Mouse (Mus musculus) cerebellum, adult 2 months (tissue): ENCODE results near the gene Mrpl43. TPM values are rescaled to one million over a fixed set of nuclear protein-coding genes. Genes with fewer than 3 reads are reported as not detected.

Source experiments
- DNase-seq, 2 experiments: peaks; one replicate each; pipeline ENCODE4 v3.0.0; 2021
- H3K27ac ChIP-seq: fragments of 200-500 bp; 2 replicates; pipeline ENCODE4 v1.5.1; 2012; ENCODE audit warnings: low read length, control low read depth, inconsistent platforms; ENCODE audit not compliant: insufficient read depth
- H3K27me3 ChIP-seq: fragments of 200-500 bp; 2 replicates; pipeline ENCODE4 v1.6.1; 2012; ENCODE audit warnings: inconsistent platforms, mild to moderate bottlenecking, low read length, moderate library complexity; ENCODE audit not compliant: control insufficient read depth, insufficient read depth
- H3K4me1 ChIP-seq: fragments of 200-500 bp; 2 replicates; pipeline ENCODE4 v1.6.1; 2011; ENCODE audit warnings: low read length; ENCODE audit not compliant: control insufficient read depth, insufficient read depth
- H3K4me3 ChIP-seq: fragments of 200-500 bp; replicated peaks from 2 replicates; pipeline ENCODE3; 2011; ENCODE audit warnings: mild to moderate bottlenecking, low read depth, low read length, control low read depth; ENCODE audit not compliant: insufficient read depth
- CTCF ChIP-seq: fragments of 200-500 bp; IDR thresholded peaks from 2 replicates; pipeline ENCODE4 v1.5.1; 2011; ENCODE audit warnings: low read depth, mild to moderate bottlenecking, control low read depth, low read length, moderate library complexity, borderline replicate concordance; ENCODE audit not compliant: insufficient read depth
- POLR2A ChIP-seq: fragments of 200-500 bp; IDR thresholded peaks from 2 replicates; pipeline ENCODE4 v1.6.1; 2011; ENCODE audit warnings: low read length, control low read depth, borderline replicate concordance; ENCODE audit not compliant: insufficient read depth
- WGBS: fragments of 180-500 bp; shearing (Covaris S2); methylation state at CpG from one replicate; pipeline ENCODE4 v1.1.7; 2018; 5-methylcytosine and 5-hydroxymethylcytosine counted together
- polyA plus RNA-seq: library from polyadenylated mRNA; depleted of rRNA; stranded (reverse); fragments of >200 nt; gene quantifications from 2 replicates; pipeline ENCODE4 v1.2.3, GENCODE M21; 2012

The Mrpl43 gene
- polyA plus RNA-seq, 1 experiment, result 88.3 TPM

- TF ChIP-seq CTCF (no peak), POLR2A (no peak)
- H3K4me3 ChIP-seq, result no peak overlapping the region
- H3K4me1 ChIP-seq, result peaks cover 3% of the 10 kb centered on the region; the same call in 1 of the 2 replicates
- DNase-seq, result no peak
- 70% methylated on average over 5 of the region's 5 CpGs for WGBS
- no peak overlapping the region for H3K27ac ChIP-seq
- H3K27me3 ChIP-seq, result no peaks in the 10 kb centered on the region
These were observed 20.9 kb downstream of the Mrpl43 start for GRCm38 (mm10) chr19:44985159-44985988.

GRCm38 (mm10) chr19:44984420-44984819, 21.8 kb downstream of the Mrpl43 start:
- H3K4me3 ChIP-seq, result no peak overlapping the region
- no peaks in the 10 kb centered on the region for H3K27me3 ChIP-seq
- 90% methylated on average over 4 of the region's 4 CpGs for whole genome bisulfite sequencing
- H3K4me1 ChIP-seq, result no peaks in the 10 kb centered on the region
- H3K27ac ChIP-seq, result no peak overlapping the region
- no peak for TF ChIP-seq POLR2A
- TF ChIP-seq CTCF, result no peak
- no peak for DNase-seq

GRCm38 (mm10) chr19:44983366-44983765, 22.9 kb downstream of the Mrpl43 start:
- Histone ChIP-seq H3K4me3 (no peak overlapping the region), H3K27ac (no peak overlapping the region), H3K4me1 (no peaks in the 10 kb centered on the region), H3K27me3 (no peaks in the 10 kb centered on the region)
- WGBS, result 86% methylated on average over 6 of the region's 6 CpGs
- TF ChIP-seq CTCF, result no peak
- no peak for TF ChIP-seq POLR2A
- DNase-seq, result no peak

GRCm38 (mm10) chr19:44982477-44983115, 23.6 kb downstream of the Mrpl43 start:
- no peaks in the 10 kb centered on the region for H3K4me1 ChIP-seq
- TF ChIP-seq POLR2A (no peak), CTCF (no peak)
- H3K27ac ChIP-seq, result no peak overlapping the region
- no peak for DNase-seq
- H3K4me3 ChIP-seq, result no peak overlapping the region
- 71% methylated on average over 7 of the region's 7 CpGs for WGBS
- H3K27me3 ChIP-seq, result no peaks in the 10 kb centered on the region

- WGBS, result 80% methylated on average over 2 of the region's 2 CpGs
- DNase-seq, result no peak
- Histone ChIP-seq H3K27me3 (no peaks in the 10 kb centered on the region), H3K27ac (no peak overlapping the region), H3K4me3 (no peak overlapping the region), H3K4me1 (no peaks in the 10 kb centered on the region)
- TF ChIP-seq POLR2A (no peak), CTCF (no peak)
These were observed 25.5 kb downstream of the Mrpl43 start for GRCm38 (mm10) chr19:44980787-44981186.

GRCm38 (mm10) chr19:44977148-44977547, 29.1 kb downstream of the Mrpl43 start:
- no peaks in the 10 kb centered on the region for H3K4me1 ChIP-seq
- no peak overlapping the region for H3K27ac ChIP-seq
- no peaks in the 10 kb centered on the region for H3K27me3 ChIP-seq
- no peak for DNase-seq
- H3K4me3 ChIP-seq, result no peak overlapping the region
- TF ChIP-seq POLR2A (no peak), CTCF (no peak)
- WGBS, result 85% methylated on average over 6 of the region's 6 CpGs

GRCm38 (mm10) chr19:44976636-44977035, 29.6 kb downstream of the Mrpl43 start:
- DNase-seq, result no peak
- Histone ChIP-seq H3K27me3 (no peaks in the 10 kb centered on the region), H3K4me1 (no peaks in the 10 kb centered on the region), H3K27ac (no peak overlapping the region), H3K4me3 (no peak overlapping the region)
- TF ChIP-seq CTCF (no peak), POLR2A (no peak)
- WGBS, result 77% methylated on average over 6 of the region's 6 CpGs

GRCm38 (mm10) chr19:44968329-44968728, 37.9 kb downstream of the Mrpl43 start:
- Histone ChIP-seq H3K4me1 (no peaks in the 10 kb centered on the region), H3K4me3 (no peak overlapping the region), H3K27ac (no peak overlapping the region), H3K27me3 (no peaks in the 10 kb centered on the region)
- DNase-seq, result no peak
- WGBS, result 86% methylated on average over 3 of the region's 3 CpGs
- TF ChIP-seq POLR2A (no peak), CTCF (no peak)
